34 mouse cellular contexts compared by ENCODE assay signal in the genomic region with DNA sequence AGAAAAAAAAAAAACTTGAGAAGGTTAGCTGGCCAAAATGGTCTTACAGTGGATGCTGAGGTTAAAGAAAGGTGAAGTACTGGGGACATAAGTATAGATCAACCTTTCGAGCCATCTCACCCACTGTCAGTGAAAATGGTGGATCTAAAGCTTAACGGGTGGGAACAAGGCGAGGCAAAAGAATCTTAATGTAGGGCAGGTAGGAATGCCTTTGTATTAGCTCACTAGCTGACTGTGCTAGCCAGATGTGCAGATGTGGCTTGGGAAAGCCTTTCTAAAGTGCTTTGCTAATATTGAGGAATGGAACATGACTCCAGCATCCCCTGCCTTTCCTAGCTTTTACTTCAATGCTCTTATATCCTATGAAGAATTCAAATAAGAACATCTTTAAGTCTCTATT.
"Had no signal": no experiment of that assay in that cellular context is flagged by ENCODE, and none has a peak within 500 bp of the region (broad histone marks: within the 10 kb centered on the region; RNA-seq: fewer than 3 reads in every experiment).

No protein-coding gene starts in this region.

- H3K4me2 ChIP-seq: heart, embryonic 12.5 days; heart, embryonic 13.5 days; heart, embryonic 15.5 days; hindbrain, embryonic 12.5 days; hindbrain, embryonic 13.5 days; hindbrain, embryonic 14.5 days; hindbrain, embryonic 15.5 days; intestine, embryonic 15.5 days; kidney, embryonic 15.5 days had no signal

- H3K9ac ChIP-seq: heart, embryonic 12.5 days; heart, embryonic 13.5 days; heart, embryonic 15.5 days; hindbrain, embryonic 12.5 days; hindbrain, embryonic 13.5 days; hindbrain, embryonic 14.5 days; hindbrain, embryonic 15.5 days; intestine, embryonic 15.5 days; kidney, embryonic 15.5 days had no signal

- DNase-seq: heart, postnatal 10 days; heart, postnatal 14 days; heart, postnatal 36 days; heart, postnatal 4 days; kidney, adult 11 months; kidney, adult 18-20 months; kidney, adult 2 months; kidney, adult 8-10 months; kidney, adult 9 months; kidney, postnatal 10 days; kidney, postnatal 14 days; kidney, postnatal 25 days; kidney, postnatal 36 days; kidney, postnatal 4 days; layer of hippocampus, adult 9-11 months; layer of hippocampus, postnatal 36 days had no signal

- H3K27ac ChIP-seq: heart, embryonic 13.5 days; heart, embryonic 15.5 days; hindbrain, embryonic 10.5 days; hindbrain, embryonic 12.5 days; hindbrain, embryonic 13.5 days; hindbrain, embryonic 14.5 days; hindbrain, embryonic 15.5 days; hindbrain, postnatal 0 days; intestine, embryonic 15.5 days; kidney, embryonic 15.5 days; kidney, postnatal 0 days; layer of hippocampus, adult 2 months; left cerebral cortex, adult 2 months had no signal

- H3K4me3 ChIP-seq: heart, embryonic 12.5 days; heart, embryonic 13.5 days; heart, embryonic 15.5 days; hindbrain, embryonic 10.5 days; hindbrain, embryonic 12.5 days; hindbrain, embryonic 13.5 days; hindbrain, embryonic 15.5 days; intestine, embryonic 15.5 days; kidney, embryonic 15.5 days; layer of hippocampus, adult 2 months; left cerebral cortex, adult 2 months had no signal

- H3K4me1 ChIP-seq: hindbrain, embryonic 12.5 days; hindbrain, embryonic 13.5 days; hindbrain, embryonic 15.5 days; intestine, embryonic 15.5 days; kidney, embryonic 15.5 days had no signal

- H3K36me3 ChIP-seq: heart, embryonic 12.5 days; heart, embryonic 13.5 days; heart, embryonic 15.5 days; hindbrain, embryonic 10.5 days; hindbrain, embryonic 12.5 days; hindbrain, embryonic 13.5 days; hindbrain, embryonic 15.5 days; intestine, embryonic 15.5 days; kidney, embryonic 15.5 days had no signal

- H3K27me3 ChIP-seq: heart, embryonic 12.5 days; heart, embryonic 13.5 days; heart, embryonic 15.5 days; hindbrain, embryonic 12.5 days; hindbrain, embryonic 13.5 days; hindbrain, embryonic 15.5 days; intestine, embryonic 15.5 days; kidney, embryonic 15.5 days had no signal

- ATAC-seq: hindbrain, embryonic 16.5 days; hindbrain, postnatal 0 days; inflammation-experienced regulatory T-cells, adult 6 months; intestine, embryonic 15.5 days; intestine, embryonic 16.5 days; intestine, postnatal 0 days had no signal

- H3K9me3 ChIP-seq: heart, embryonic 12.5 days; heart, embryonic 13.5 days; heart, embryonic 15.5 days; hindbrain, embryonic 10.5 days; hindbrain, embryonic 12.5 days; hindbrain, embryonic 13.5 days; hindbrain, embryonic 15.5 days; intestine, embryonic 15.5 days; kidney, embryonic 15.5 days had no signal
